Mouse (Mus musculus) liver, adult (tissue): ENCODE measurements around the gene Lce1c.

ENCODE experiments used
- GATA4 ChIP-seq: IDR thresholded peaks from 2 replicates; pipeline ENCODE4 v1.6.1; 2014; ENCODE audit warnings: mild to moderate bottlenecking, low read length; ENCODE audit not compliant: insufficient replicate concordance

The Lce1c gene

GRCm38 (mm10) chr3:92678947-92679346, at the start of gene Lce1c:
Lce1c (plus strand) TSS chr3:92679247.
- TF ChIP-seq GATA4, result no peak

- no peak for TF ChIP-seq GATA4
These were observed 41.0 kb upstream of the Lce1c start for GRCm38 (mm10) chr3:92637745-92638652.

- no peak for TF ChIP-seq GATA4
These were observed 40.4 kb upstream of the Lce1c start for GRCm38 (mm10) chr3:92638653-92638991.

GRCm38 (mm10) chr3:92639854-92640253, 39.2 kb upstream of the Lce1c start:
- TF ChIP-seq GATA4, result no peak

GRCm38 (mm10) chr3:92648207-92648606, 30.8 kb upstream of the Lce1c start, which contains the start of gene Lce1a1:
Lce1a1 (minus strand) TSS chr3:92648307.
- TF ChIP-seq GATA4, result no peak

- TF ChIP-seq GATA4, result no peak
These were observed 22.2 kb upstream of the Lce1c start, which contains the start of gene Lce1b for GRCm38 (mm10) chr3:92656826-92657225. Lce1b (minus strand) TSS chr3:92656926.

- TF ChIP-seq GATA4, result no peak
These were observed 8.8 kb upstream of the Lce1c start, which contains the start of gene Lce1a2 for GRCm38 (mm10) chr3:92670215-92670614. Lce1a2 (minus strand) TSS chr3:92670315.

GRCm38 (mm10) chr3:92687110-92687509, 8.1 kb downstream of the Lce1c start, which contains the start of gene Lce1d:
Lce1d (minus strand) TSS chr3:92687210.
- TF ChIP-seq GATA4, result no peak

- no peak for TF ChIP-seq GATA4
These were observed 12.6 kb downstream of the Lce1c start for GRCm38 (mm10) chr3:92691688-92692087.

- TF ChIP-seq GATA4, result no peak
These were observed 15.6 kb downstream of the Lce1c start for GRCm38 (mm10) chr3:92694613-92695012.

GRCm38 (mm10) chr3:92708974-92709373, 29.9 kb downstream of the Lce1c start, which contains the start of gene Lce1e:
Lce1e (minus strand) TSS chr3:92709074.
- TF ChIP-seq GATA4, result no peak

GRCm38 (mm10) chr3:92715122-92715521, 36.1 kb downstream of the Lce1c start:
- TF ChIP-seq GATA4, result no peak

GRCm38 (mm10) chr3:92720250-92720649, 41.2 kb downstream of the Lce1c start, which contains the start of gene Lce1f:
Lce1f (minus strand) TSS chr3:92720350.
- TF ChIP-seq GATA4, result no peak

GRCm38 (mm10) chr3:92722631-92723030, 43.6 kb downstream of the Lce1c start:
- no peak for TF ChIP-seq GATA4
